Mouse (Mus musculus): ENCODE results near the gene Ctps2. TPM values are rescaled to one million over a fixed set of nuclear protein-coding genes. Genes with fewer than 3 reads are reported as not detected.

Gene Ctps2
- polyA plus RNA-seq, 1 experiment from 2014 or later: 57.5 TPM

- H3K27me3 ChIP-seq (ENCODE audit: control insufficient read depth, insufficient read depth, low read length): no peaks in the 10 kb centered on the region
- no peaks in the 10 kb centered on the region for H3K4me1 ChIP-seq (ENCODE audit: control insufficient read depth, insufficient read depth, low read length)
- H3K9ac ChIP-seq (ENCODE audit: low read depth, low read length): peak overlapping the region; percentile 74
- 25% methylated on average over 29 of the region's 29 CpGs for WGBS (ENCODE audit: insufficient replicate concordance)
- H3K36me3 ChIP-seq (ENCODE audit: control insufficient read depth, insufficient read depth, low read length): no peaks in the 10 kb centered on the region
- H3K4me3 ChIP-seq (ENCODE audit: low read depth, low read length): peak overlapping the region; percentile 61
- peak; percentile 79 for ATAC-seq (replicated peaks; ENCODE audit: insufficient number of reproducible peaks, low FRiP score, low TSS enrichment)
- H3K9me3 ChIP-seq (replicated peaks; ENCODE audit: control insufficient read depth, low read length): no peaks in the 10 kb centered on the region
- H3K27ac ChIP-seq (ENCODE audit: low read depth, low read length): peak overlapping the region; percentile 59
- peak overlapping the region; percentile 70 for H3K4me2 ChIP-seq
Observed at GRCm38 (mm10) chrX:162902040-162902734, 1.1 kb downstream of the Ctps2 start.

- Histone ChIP-seq H3K4me2 (no peak overlapping the region), H3K9ac (ENCODE audit: low read depth, low read length) (no peak overlapping the region), H3K36me3 (ENCODE audit: control insufficient read depth, insufficient read depth, low read length) (peaks cover 2% of the 10 kb centered on the region; the same call in 1 of the 2 replicates), H3K27me3 (ENCODE audit: control insufficient read depth, insufficient read depth, low read length) (no peaks in the 10 kb centered on the region), H3K4me1 (ENCODE audit: control insufficient read depth, insufficient read depth, low read length) (no peaks in the 10 kb centered on the region), H3K27ac (ENCODE audit: low read depth, low read length) (no peak overlapping the region), H3K4me3 (ENCODE audit: low read depth, low read length) (no peak overlapping the region), H3K9me3 (replicated peaks; ENCODE audit: control insufficient read depth, low read length) (no peaks in the 10 kb centered on the region)
- no peak for ATAC-seq (replicated peaks; ENCODE audit: insufficient number of reproducible peaks, low FRiP score, low TSS enrichment)
- WGBS (ENCODE audit: insufficient replicate concordance): 81% methylated on average over 3 of the region's 3 CpGs
Observed at GRCm38 (mm10) chrX:162907554-162907953, 6.5 kb downstream of the Ctps2 start.

- Histone ChIP-seq H3K36me3 (ENCODE audit: control insufficient read depth, insufficient read depth, low read length) (peaks cover 2% of the 10 kb centered on the region; the same call in 1 of the 2 replicates), H3K9me3 (replicated peaks; ENCODE audit: control insufficient read depth, low read length) (no peaks in the 10 kb centered on the region), H3K4me2 (no peak overlapping the region), H3K27ac (ENCODE audit: low read depth, low read length) (no peak overlapping the region), H3K27me3 (ENCODE audit: control insufficient read depth, insufficient read depth, low read length) (no peaks in the 10 kb centered on the region), H3K4me3 (ENCODE audit: low read depth, low read length) (no peak overlapping the region), H3K9ac (ENCODE audit: low read depth, low read length) (no peak overlapping the region), H3K4me1 (ENCODE audit: control insufficient read depth, insufficient read depth, low read length) (no peaks in the 10 kb centered on the region)
- 93% methylated on average over 3 of the region's 3 CpGs for WGBS (ENCODE audit: insufficient replicate concordance)
- ATAC-seq (replicated peaks; ENCODE audit: insufficient number of reproducible peaks, low FRiP score, low TSS enrichment): no peak
Observed at GRCm38 (mm10) chrX:162913651-162914050, 12.6 kb downstream of the Ctps2 start.

GRCm38 (mm10) chrX:162915697-162916096, 14.7 kb downstream of the Ctps2 start:
- no peak for ATAC-seq (replicated peaks; ENCODE audit: insufficient number of reproducible peaks, low FRiP score, low TSS enrichment)
- Histone ChIP-seq H3K9ac (ENCODE audit: low read depth, low read length) (no peak overlapping the region), H3K4me2 (no peak overlapping the region), H3K27ac (ENCODE audit: low read depth, low read length) (no peak overlapping the region), H3K9me3 (replicated peaks; ENCODE audit: control insufficient read depth, low read length) (no peaks in the 10 kb centered on the region), H3K36me3 (ENCODE audit: control insufficient read depth, insufficient read depth, low read length) (peaks cover under 1% of the 10 kb centered on the region; the same call in 1 of the 2 replicates), H3K27me3 (ENCODE audit: control insufficient read depth, insufficient read depth, low read length) (no peaks in the 10 kb centered on the region), H3K4me1 (ENCODE audit: control insufficient read depth, insufficient read depth, low read length) (no peaks in the 10 kb centered on the region), H3K4me3 (ENCODE audit: low read depth, low read length) (no peak overlapping the region)
- 35% methylated on average over 5 of the region's 5 CpGs for WGBS (ENCODE audit: insufficient replicate concordance)

GRCm38 (mm10) chrX:162921487-162922125, 20.6 kb downstream of the Ctps2 start:
- Histone ChIP-seq H3K9ac (ENCODE audit: low read depth, low read length) (no peak overlapping the region), H3K9me3 (replicated peaks; ENCODE audit: control insufficient read depth, low read length) (no peaks in the 10 kb centered on the region), H3K4me2 (no peak overlapping the region), H3K27ac (ENCODE audit: low read depth, low read length) (no peak overlapping the region), H3K4me3 (ENCODE audit: low read depth, low read length) (no peak overlapping the region), H3K27me3 (ENCODE audit: control insufficient read depth, insufficient read depth, low read length) (no peaks in the 10 kb centered on the region), H3K4me1 (ENCODE audit: control insufficient read depth, insufficient read depth, low read length) (no peaks in the 10 kb centered on the region), H3K36me3 (ENCODE audit: control insufficient read depth, insufficient read depth, low read length) (no peaks in the 10 kb centered on the region)
- no peak for ATAC-seq (replicated peaks; ENCODE audit: insufficient number of reproducible peaks, low FRiP score, low TSS enrichment)
- WGBS (ENCODE audit: insufficient replicate concordance): 91% methylated on average over 8 of the region's 8 CpGs

- no peak for ATAC-seq (replicated peaks; ENCODE audit: insufficient number of reproducible peaks, low FRiP score, low TSS enrichment)
- Histone ChIP-seq H3K9ac (ENCODE audit: low read depth, low read length) (no peak overlapping the region), H3K9me3 (replicated peaks; ENCODE audit: control insufficient read depth, low read length) (no peaks in the 10 kb centered on the region), H3K4me1 (ENCODE audit: control insufficient read depth, insufficient read depth, low read length) (no peaks in the 10 kb centered on the region), H3K4me3 (ENCODE audit: low read depth, low read length) (no peak overlapping the region), H3K36me3 (ENCODE audit: control insufficient read depth, insufficient read depth, low read length) (no peaks in the 10 kb centered on the region), H3K27me3 (ENCODE audit: control insufficient read depth, insufficient read depth, low read length) (no peaks in the 10 kb centered on the region), H3K4me2 (no peak overlapping the region), H3K27ac (ENCODE audit: low read depth, low read length) (no peak overlapping the region)
- WGBS (ENCODE audit: insufficient replicate concordance): 85% methylated on average over 2 of the region's 2 CpGs
Observed at GRCm38 (mm10) chrX:162931467-162931866, 30.4 kb downstream of the Ctps2 start.

- Histone ChIP-seq H3K27me3 (ENCODE audit: control insufficient read depth, insufficient read depth, low read length) (no peaks in the 10 kb centered on the region), H3K4me1 (ENCODE audit: control insufficient read depth, insufficient read depth, low read length) (no peaks in the 10 kb centered on the region), H3K4me3 (ENCODE audit: low read depth, low read length) (no peak overlapping the region), H3K9ac (ENCODE audit: low read depth, low read length) (no peak overlapping the region), H3K27ac (ENCODE audit: low read depth, low read length) (no peak overlapping the region), H3K36me3 (ENCODE audit: control insufficient read depth, insufficient read depth, low read length) (no peaks in the 10 kb centered on the region), H3K4me2 (no peak overlapping the region), H3K9me3 (replicated peaks; ENCODE audit: control insufficient read depth, low read length) (no peaks in the 10 kb centered on the region)
- 68% methylated on average over 1 of the region's 1 CpGs for WGBS (ENCODE audit: insufficient replicate concordance)
- no peak for ATAC-seq (replicated peaks; ENCODE audit: insufficient number of reproducible peaks, low FRiP score, low TSS enrichment)
Observed at GRCm38 (mm10) chrX:162942027-162942426, 41.0 kb downstream of the Ctps2 start.

- Histone ChIP-seq H3K27ac (ENCODE audit: low read depth, low read length) (no peak overlapping the region), H3K27me3 (ENCODE audit: control insufficient read depth, insufficient read depth, low read length) (no peaks in the 10 kb centered on the region), H3K9me3 (replicated peaks; ENCODE audit: control insufficient read depth, low read length) (no peaks in the 10 kb centered on the region), H3K9ac (ENCODE audit: low read depth, low read length) (no peak overlapping the region), H3K4me3 (ENCODE audit: low read depth, low read length) (no peak overlapping the region), H3K4me2 (no peak overlapping the region), H3K36me3 (ENCODE audit: control insufficient read depth, insufficient read depth, low read length) (no peaks in the 10 kb centered on the region), H3K4me1 (ENCODE audit: control insufficient read depth, insufficient read depth, low read length) (no peaks in the 10 kb centered on the region)
- ATAC-seq (replicated peaks; ENCODE audit: insufficient number of reproducible peaks, low FRiP score, low TSS enrichment): no peak
- WGBS (ENCODE audit: insufficient replicate concordance): 33% methylated on average over 3 of the region's 3 CpGs
Observed at GRCm38 (mm10) chrX:162949811-162950439, 48.9 kb downstream of the Ctps2 start.

Measured in heart, embryonic 11.5 days (tissue).